Mouse (Mus musculus): Measurements from ENCODE around the gene Otop1. TPM values are rescaled to one million over a fixed set of nuclear protein-coding genes. Genes with fewer than 3 reads are reported as not detected.

The Otop1 gene
- polyA plus RNA-seq (2014; fragmentation: Illumina TruSeq; extraction: RNeasy Lipid Tissue Mini Kit (QIAGEN cat#74804); ENCODE audit: low read depth, low replicate concordance) = 0.15 TPM

GRCm38 (mm10) chr5:38275771-38276170, at the start of gene Otop1:
Gene Otop1 (plus strand): TSS chr5:38275972.

GRCm38 (mm10) chr5:38260107-38260682, 15.6 kb upstream of the Otop1 start, which contains the start of gene Tmem128:
Gene Tmem128 (plus strand): TSS chr5:38260185.

GRCm38 (mm10) chr5:38318966-38319786, 43.4 kb downstream of the Otop1 start, which contains the start of gene Drd5:
Gene Drd5 (plus strand): TSS chr5:38319367.

Other genes starting within 250 kb of the Otop1 start
- 34.1 TPM for gene Stx18, start 237.2 kb upstream of the Otop1 start, polyA plus RNA-seq (2014; fragmentation: Illumina TruSeq; extraction: RNeasy Lipid Tissue Mini Kit (QIAGEN cat#74804); ENCODE audit: low read depth, low replicate concordance)
- 4.6 TPM for gene Nsg1, start 116.1 kb upstream of the Otop1 start, polyA plus RNA-seq (2014; fragmentation: Illumina TruSeq; extraction: RNeasy Lipid Tissue Mini Kit (QIAGEN cat#74804); ENCODE audit: low read depth, low replicate concordance)
- gene Zbtb49, start 55.5 kb upstream of the Otop1 start, polyA plus RNA-seq (2014; fragmentation: Illumina TruSeq; extraction: RNeasy Lipid Tissue Mini Kit (QIAGEN cat#74804); ENCODE audit: low read depth, low replicate concordance) = 7.4 TPM
- gene Lyar, start 55.5 kb upstream of the Otop1 start, polyA plus RNA-seq (2014; fragmentation: Illumina TruSeq; extraction: RNeasy Lipid Tissue Mini Kit (QIAGEN cat#74804); ENCODE audit: low read depth, low replicate concordance) = 42.9 TPM
- 38.5 TPM for gene Tmem128, start 15.8 kb upstream of the Otop1 start, polyA plus RNA-seq (2014; fragmentation: Illumina TruSeq; extraction: RNeasy Lipid Tissue Mini Kit (QIAGEN cat#74804); ENCODE audit: low read depth, low replicate concordance)
- not detected for gene Drd5, start 43.4 kb downstream of the Otop1 start, polyA plus RNA-seq (2014; fragmentation: Illumina TruSeq; extraction: RNeasy Lipid Tissue Mini Kit (QIAGEN cat#74804); ENCODE audit: low read depth, low replicate concordance)
- gene Slc2a9, start 227.2 kb downstream of the Otop1 start, polyA plus RNA-seq (2014; fragmentation: Illumina TruSeq; extraction: RNeasy Lipid Tissue Mini Kit (QIAGEN cat#74804); ENCODE audit: low read depth, low replicate concordance) = 7.5 TPM